ENCODE assay signal across 8 mouse cellular contexts in genomic region chr17:24650766-24651165, GRCm38 (mm10). TPM values are rescaled to one million over a fixed set of nuclear protein-coding genes. Genes with fewer than 3 reads are reported as not detected.
DNase-seq lines count a peak whose midpoint lies in the region; ATAC-seq and TF ChIP-seq lines count a peak whose summit lies in the region.
"Had no signal": no experiment of that assay in that cellular context is flagged by ENCODE, and none has a peak within 500 bp of the region (broad histone marks: within the 10 kb centered on the region; RNA-seq: fewer than 3 reads in every experiment).

No protein-coding gene starts in this region.

- H3K4me2 ChIP-seq in forebrain, embryonic 15.5 days (replicated peaks): peak overlapping the region; percentile 96; the same call in 1 of the 2 replicates
- peak overlapping the region; percentile 99; the same call in 1 of the 2 replicates for H3K4me2 ChIP-seq in intestine, embryonic 16.5 days (ENCODE audit: low read depth, low read length)
- peak overlapping the region; percentile 94 for H3K4me2 ChIP-seq in neural tube, embryonic 13.5 days

- intact Hi-C loops in left cerebral cortex, adult 2 months (cut with DNase I): no loop called here
- intact Hi-C loops in left cerebral cortex, postnatal 10 days (cut with DNase I): no loop called here

- WGBS in forebrain, embryonic 15.5 days: 76% methylated on average over 4 of the region's 4 CpGs
- WGBS in intestine, embryonic 16.5 days: 73% methylated on average over 4 of the region's 4 CpGs
- whole genome bisulfite sequencing in neural tube, embryonic 13.5 days: 78% methylated on average over 4 of the region's 4 CpGs

- H3K4me1 ChIP-seq in forebrain, embryonic 15.5 days: peaks cover 14% of the 10 kb centered on the region
- H3K4me1 ChIP-seq in intestine, embryonic 16.5 days (ENCODE audit: control insufficient read depth, insufficient read depth, low read length): peaks cover 28% of the 10 kb centered on the region
- peaks cover 25% of the 10 kb centered on the region for H3K4me1 ChIP-seq in neural tube, embryonic 13.5 days (replicated peaks)

- H3K36me3 ChIP-seq in forebrain, embryonic 15.5 days: no peaks in the 10 kb centered on the region
- no peaks in the 10 kb centered on the region for H3K36me3 ChIP-seq in intestine, embryonic 16.5 days (ENCODE audit: control insufficient read depth, insufficient read depth, low read length)
- H3K36me3 ChIP-seq in neural tube, embryonic 13.5 days: no peaks in the 10 kb centered on the region

- H3K27me3 ChIP-seq in forebrain, embryonic 15.5 days: 0 out of 2 replicates have a peak, but pooled peaks cover 12% of the 10 kb centered on the region
- no peaks in the 10 kb centered on the region for H3K27me3 ChIP-seq in intestine, embryonic 16.5 days (replicated peaks; ENCODE audit: control insufficient read depth, insufficient read depth, low read length)
- H3K27me3 ChIP-seq in neural tube, embryonic 13.5 days: peaks cover 37% of the 10 kb centered on the region

- H3K27ac ChIP-seq in left cerebral cortex, adult 2 months: peak overlapping the region; percentile 95
- no peak overlapping the region for H3K27ac ChIP-seq in forebrain, embryonic 15.5 days (replicated peaks)
- H3K27ac ChIP-seq in intestine, embryonic 16.5 days (ENCODE audit: low read length): no peak overlapping the region
- H3K27ac ChIP-seq in neural tube, embryonic 13.5 days (replicated peaks): 0 out of 2 replicates have a peak overlapping the region, but pooled peaks have one; percentile 59

- H3K9me3 ChIP-seq in forebrain, embryonic 15.5 days: no peaks in the 10 kb centered on the region
- H3K9me3 ChIP-seq in intestine, embryonic 16.5 days (ENCODE audit: control insufficient read depth, low read length): no peaks in the 10 kb centered on the region
- H3K9me3 ChIP-seq in neural tube, embryonic 13.5 days: no peaks in the 10 kb centered on the region

- no peak overlapping the region for H3K9ac ChIP-seq in forebrain, embryonic 15.5 days (replicated peaks)
- H3K9ac ChIP-seq in intestine, embryonic 16.5 days (ENCODE audit: low read depth, low read length): peak overlapping the region; percentile 91; the same call in 1 of the 2 replicates
- H3K9ac ChIP-seq in neural tube, embryonic 13.5 days: peak overlapping the region; percentile 89; the same call in 1 of the 2 replicates

- ATAC-seq in forebrain, embryonic 15.5 days (replicated peaks): no peak
- ATAC-seq in intestine, embryonic 16.5 days: no peak
- no peak for ATAC-seq in neural tube, embryonic 13.5 days (ENCODE audit: low read depth)

- TF ChIP-seq CTCF in left cerebral cortex, adult 2 months (IDR thresholded peaks at IDR 0.05): no peak

- H3K4me3 ChIP-seq in left cerebral cortex, adult 2 months: peak overlapping the region; percentile 94
- H3K4me3 ChIP-seq in forebrain, embryonic 15.5 days: no peak overlapping the region
- no peak overlapping the region for H3K4me3 ChIP-seq in intestine, embryonic 16.5 days (ENCODE audit: low read length)
- peak overlapping the region; percentile 69; the same call in 1 of the 2 replicates for H3K4me3 ChIP-seq in neural tube, embryonic 13.5 days

- DNase-seq in left cerebral cortex, adult 2 months (ENCODE audit: extremely low spot score in 1 of 2, low spot score in 2 of 2): no peak
- DNase-seq in left cerebral cortex, postnatal 10 days (ENCODE audit: extremely low spot score in 1 of 2, low spot score in 2 of 2): no peak
- DNase-seq in urinary bladder, postnatal 36 days (ENCODE audit: low spot score in 2 of 2): no peak
- DNase-seq in left cerebral cortex, adult 11 months (ENCODE audit: low spot score): no peak

RNA-seq across cellular contexts. Expression of gene Slc9a3r2, which starts 0.6 kb away (rescaled TPM):
- total RNA-seq in left cerebral cortex, adult 2 months (2021): 10 to 100 TPM; 50.2 to 51.0 TPM
- total RNA-seq in left cerebral cortex, postnatal 10 days (2021): 10 to 100 TPM; 55.0 to 55.2 TPM
- 26.7 and 27.6 TPM in 2 replicates for polyA plus RNA-seq in forebrain, embryonic 15.5 days (2015; fragmentation: Nextera tagmentation; extraction: Ambion mirVana)
- polyA plus RNA-seq in intestine, embryonic 16.5 days (2015; fragmentation: Nextera tagmentation; extraction: Ambion mirVana): 37.5 and 38.6 TPM in 2 replicates
- polyA plus RNA-seq in neural tube, embryonic 13.5 days (2015; fragmentation: Nextera tagmentation; extraction: Ambion mirVana): 35.4 and 42.6 TPM in 2 replicates

RNA-seq across cellular contexts. Expression of gene Npw, which starts 7.5 kb away (rescaled TPM):
- total RNA-seq in left cerebral cortex, adult 2 months (2021): 1 to 10 TPM in 1 of 2 experiments, under 1 TPM in 1; 0.58 to 1.4 TPM
- total RNA-seq in left cerebral cortex, postnatal 10 days (2021): not detected
- not detected in 2 replicates for polyA plus RNA-seq in forebrain, embryonic 15.5 days (2015; fragmentation: Nextera tagmentation; extraction: Ambion mirVana)
- polyA plus RNA-seq in intestine, embryonic 16.5 days (2015; fragmentation: Nextera tagmentation; extraction: Ambion mirVana): 0.29 TPM in 1 of 2 replicates, not detected in the other
- not detected in 2 replicates for polyA plus RNA-seq in neural tube, embryonic 13.5 days (2015; fragmentation: Nextera tagmentation; extraction: Ambion mirVana)
- total RNA-seq: megakaryocyte-erythroid progenitor cell, adult 5-6 weeks had no signal

RNA-seq across cellular contexts. Expression of gene Nthl1, which starts 18.3 kb away (rescaled TPM):
- total RNA-seq in left cerebral cortex, adult 2 months (2021): 1 to 10 TPM; 5.5 to 5.7 TPM
- total RNA-seq in left cerebral cortex, postnatal 10 days (2021): 1 to 10 TPM; 4.6 to 5.9 TPM
- 12.5 and 12.7 TPM in 2 replicates for polyA plus RNA-seq in forebrain, embryonic 15.5 days (2015; fragmentation: Nextera tagmentation; extraction: Ambion mirVana)
- polyA plus RNA-seq in intestine, embryonic 16.5 days (2015; fragmentation: Nextera tagmentation; extraction: Ambion mirVana): 17.2 and 18.1 TPM in 2 replicates
- 7.4 and 9.7 TPM in 2 replicates for polyA plus RNA-seq in neural tube, embryonic 13.5 days (2015; fragmentation: Nextera tagmentation; extraction: Ambion mirVana)

RNA-seq across cellular contexts. Expression of gene Tsc2, which starts 18.3 kb away (rescaled TPM):
- 100 to 1,000 TPM; 140 to 159 TPM for total RNA-seq in left cerebral cortex, adult 2 months (2021)
- 100 to 1,000 TPM; 130 to 143 TPM for total RNA-seq in left cerebral cortex, postnatal 10 days (2021)
- polyA plus RNA-seq in forebrain, embryonic 15.5 days (2015; fragmentation: Nextera tagmentation; extraction: Ambion mirVana): 68.7 and 75.6 TPM in 2 replicates
- polyA plus RNA-seq in intestine, embryonic 16.5 days (2015; fragmentation: Nextera tagmentation; extraction: Ambion mirVana): 38.5 and 41.8 TPM in 2 replicates
- 62.5 and 73.0 TPM in 2 replicates for polyA plus RNA-seq in neural tube, embryonic 13.5 days (2015; fragmentation: Nextera tagmentation; extraction: Ambion mirVana)

RNA-seq across cellular contexts. Expression of gene Zfp598, which starts 18.7 kb away (rescaled TPM):
- total RNA-seq in left cerebral cortex, adult 2 months (2021): 10 to 100 TPM; 41.6 to 49.0 TPM
- 10 to 100 TPM; 37.2 to 38.1 TPM for total RNA-seq in left cerebral cortex, postnatal 10 days (2021)
- polyA plus RNA-seq in forebrain, embryonic 15.5 days (2015; fragmentation: Nextera tagmentation; extraction: Ambion mirVana): 19.1 and 20.9 TPM in 2 replicates
- polyA plus RNA-seq in intestine, embryonic 16.5 days (2015; fragmentation: Nextera tagmentation; extraction: Ambion mirVana): 11.0 and 15.4 TPM in 2 replicates
- 20.9 and 22.2 TPM in 2 replicates for polyA plus RNA-seq in neural tube, embryonic 13.5 days (2015; fragmentation: Nextera tagmentation; extraction: Ambion mirVana)

Comparison
In these comparisons a context has a peak if more than half of its experiments do, and no peak if none do; other contexts are left out.
1. H3K27ac ChIP-seq: peak in left cerebral cortex, adult 2 months (single experiment) and neural tube, embryonic 13.5 days (single experiment); none in forebrain, embryonic 15.5 days (single experiment) and intestine, embryonic 16.5 days (single experiment).
2. H3K4me3 ChIP-seq: peak in left cerebral cortex, adult 2 months (single experiment) and neural tube, embryonic 13.5 days (single experiment); none in forebrain, embryonic 15.5 days (single experiment) and intestine, embryonic 16.5 days (single experiment).
3. Peak in every context shown above with its lines, with median percentiles within 50 percentile points of each other: H3K4me2 ChIP-seq.